Mouse (Mus musculus) midbrain, embryonic 11.5 days (tissue): ENCODE data around the gene Palld. TPM values are rescaled to one million over a fixed set of nuclear protein-coding genes. Genes with fewer than 3 reads are reported as not detected.
A peak's percentile ranks its signal among the peaks of the same experiment; 100 is the strongest.

Source experiments
- ATAC-seq: fragments of 200-750 bp; cut with Nextera tagmentation; 2 replicates; pipeline ENCODE4 v1.8.0; 2017; ENCODE audit warnings: moderate TSS enrichment, moderate library complexity; ENCODE audit not compliant: low FRiP score
- DNase-seq: peaks from one replicate; pipeline ENCODE4 v3.0.0; 2015; ENCODE audit warnings: low spot score; ENCODE audit errors: missing footprints
- H3K27ac ChIP-seq: fragments of 300-500 bp; sonication (generic); 2 replicates; pipeline ENCODE4 v1.5.1; 2014; ENCODE audit warnings: low read depth, low read length
- H3K27me3 ChIP-seq: fragments of 300-500 bp; sonication (generic); 2 replicates; pipeline ENCODE4 v1.6.1; 2014; ENCODE audit warnings: mild to moderate bottlenecking, low read length, moderate library complexity, mixed read lengths; ENCODE audit not compliant: control insufficient read depth, insufficient read depth
- H3K36me3 ChIP-seq: fragments of 300-500 bp; sonication (generic); 2 replicates; pipeline ENCODE4 v1.6.1; 2014; ENCODE audit warnings: mild to moderate bottlenecking, low read length, moderate library complexity, mixed read lengths; ENCODE audit not compliant: control insufficient read depth, insufficient read depth
- H3K4me1 ChIP-seq: fragments of 300-500 bp; sonication (generic); 2 replicates; pipeline ENCODE4 v1.6.1; 2014; ENCODE audit warnings: low read length; ENCODE audit not compliant: control insufficient read depth, insufficient read depth
- H3K4me2 ChIP-seq: fragments of 300-500 bp; sonication (generic); 2 replicates; pipeline ENCODE4 v1.6.1; 2014; ENCODE audit warnings: mild to moderate bottlenecking, moderate library complexity
- H3K4me3 ChIP-seq: fragments of 300-500 bp; sonication (generic); 2 replicates; pipeline ENCODE4 v1.5.1; 2014; ENCODE audit warnings: low read depth, low read length
- H3K9ac ChIP-seq: fragments of 300-500 bp; sonication (generic); 2 replicates; pipeline ENCODE4 v1.6.1; 2014; ENCODE audit warnings: low read length
- H3K9me3 ChIP-seq: fragments of 300-500 bp; sonication (generic); 2 replicates; pipeline ENCODE4 v1.6.1; 2016; ENCODE audit warnings: low read length; ENCODE audit not compliant: control insufficient read depth
- WGBS: fragments of 180-500 bp; shearing (Covaris S2); extraction: QIAGEN DNeasy Blood & Tissue Kit; methylation state at CpG from one replicate; pipeline ENCODE4 v1.1.7; 2014; 5-methylcytosine and 5-hydroxymethylcytosine counted together
- polyA plus RNA-seq: library from polyadenylated mRNA; unstranded; fragments of >200 nt; fragmentation: Nextera tagmentation; extraction: Ambion mirVana; gene quantifications from 2 replicates; pipeline ENCODE4 v1.2.1, GENCODE M21; 2014

Gene Palld
- polyA plus RNA-seq, 1 experiment from 2014 or later, result 40.4 TPM

DNA sequence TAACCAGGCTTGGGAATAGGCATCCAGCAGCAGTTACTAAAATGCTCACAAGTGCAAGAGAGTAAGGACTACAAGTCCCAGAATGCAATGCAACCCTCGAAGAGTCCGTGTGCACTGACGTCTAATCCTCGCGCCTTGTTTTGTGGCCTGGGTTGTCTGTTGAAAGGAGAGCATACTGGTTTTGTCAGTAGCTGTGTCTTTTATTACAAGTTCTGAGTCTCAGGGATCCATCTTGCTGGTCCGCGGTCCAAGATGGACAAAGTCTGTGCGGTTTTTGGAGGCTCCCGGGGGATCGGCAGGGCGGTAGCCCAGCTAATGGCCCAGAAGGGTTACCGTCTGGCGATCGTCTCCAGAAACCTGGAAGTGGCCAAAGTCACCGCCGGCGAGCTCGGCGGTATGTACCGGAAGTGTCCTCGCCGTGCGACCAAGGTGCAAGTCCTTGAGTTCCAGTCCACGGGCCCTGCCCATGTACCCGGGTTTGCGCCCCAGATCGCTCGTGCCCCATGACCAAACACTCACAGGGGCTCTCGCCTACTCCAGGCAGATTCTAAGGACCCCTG is 414.8 kb downstream of the Palld start, which contains the start of gene Cbr4:
Cbr4 (plus strand) TSS at position 138 of the 560 bp plus-strand sequence.
- H3K4me1 ChIP-seq, result peaks cover 5% of the 10 kb centered on the region; the same call in 1 of the 2 replicates
- no peaks in the 10 kb centered on the region for H3K9me3 ChIP-seq
- ATAC-seq (peak; percentile 96), DNase-seq (peak; percentile 98)
- H3K36me3 ChIP-seq, result no peaks in the 10 kb centered on the region
- WGBS, result under 1% methylated on average over 29 of the region's 29 CpGs
- H3K27ac ChIP-seq, result peak within 1 kb of the TSS; percentile 84
- no peaks in the 10 kb centered on the region for H3K27me3 ChIP-seq
- H3K4me3 ChIP-seq, result peak within 1 kb of the TSS; percentile 76
- peak within 1 kb of the TSS; percentile 80 for H3K4me2 ChIP-seq
- H3K9ac ChIP-seq, result peak within 1 kb of the TSS; percentile 89

DNA sequence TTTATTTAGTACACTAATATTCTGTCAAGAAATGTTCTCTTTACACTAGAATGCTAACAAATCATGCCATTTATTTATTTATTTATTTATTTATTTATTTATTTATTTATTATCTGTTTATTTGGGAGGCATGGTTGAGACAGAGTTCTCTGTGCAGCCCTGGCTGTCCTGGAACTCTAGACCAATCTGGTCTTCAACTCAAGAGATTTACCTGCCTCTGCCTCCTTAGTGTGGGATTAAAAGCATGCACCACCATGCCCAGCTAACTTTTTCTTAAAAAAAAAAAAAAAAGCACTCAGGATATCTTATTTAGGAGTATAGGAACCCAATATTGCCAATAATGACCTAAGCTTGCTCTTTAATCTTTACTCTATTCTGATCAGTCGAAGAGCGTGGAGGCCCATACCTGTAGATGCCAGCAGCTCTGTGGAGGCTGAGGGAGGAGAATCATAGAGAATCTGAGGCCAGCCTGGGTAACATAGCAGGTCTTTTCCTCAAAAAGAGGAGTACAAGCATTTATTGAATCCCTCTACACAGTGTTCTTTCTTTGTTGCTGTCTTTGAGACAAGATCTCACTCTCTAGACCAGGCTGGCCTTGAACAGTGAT is 415.5 kb downstream of the Palld start:
- Histone ChIP-seq H3K27me3 (no peaks in the 10 kb centered on the region), H3K36me3 (no peaks in the 10 kb centered on the region), H3K4me2 (no peak overlapping the region), H3K9me3 (no peaks in the 10 kb centered on the region), H3K27ac (no peak overlapping the region), H3K9ac (no peak overlapping the region), H3K4me1 (peaks cover 5% of the 10 kb centered on the region; the same call in 1 of the 2 replicates), H3K4me3 (no peak overlapping the region)
- DNase-seq, result no peak
- peak; percentile 51 for ATAC-seq
- WGBS, result 99% methylated on average over 2 of the region's 2 CpGs

DNA sequence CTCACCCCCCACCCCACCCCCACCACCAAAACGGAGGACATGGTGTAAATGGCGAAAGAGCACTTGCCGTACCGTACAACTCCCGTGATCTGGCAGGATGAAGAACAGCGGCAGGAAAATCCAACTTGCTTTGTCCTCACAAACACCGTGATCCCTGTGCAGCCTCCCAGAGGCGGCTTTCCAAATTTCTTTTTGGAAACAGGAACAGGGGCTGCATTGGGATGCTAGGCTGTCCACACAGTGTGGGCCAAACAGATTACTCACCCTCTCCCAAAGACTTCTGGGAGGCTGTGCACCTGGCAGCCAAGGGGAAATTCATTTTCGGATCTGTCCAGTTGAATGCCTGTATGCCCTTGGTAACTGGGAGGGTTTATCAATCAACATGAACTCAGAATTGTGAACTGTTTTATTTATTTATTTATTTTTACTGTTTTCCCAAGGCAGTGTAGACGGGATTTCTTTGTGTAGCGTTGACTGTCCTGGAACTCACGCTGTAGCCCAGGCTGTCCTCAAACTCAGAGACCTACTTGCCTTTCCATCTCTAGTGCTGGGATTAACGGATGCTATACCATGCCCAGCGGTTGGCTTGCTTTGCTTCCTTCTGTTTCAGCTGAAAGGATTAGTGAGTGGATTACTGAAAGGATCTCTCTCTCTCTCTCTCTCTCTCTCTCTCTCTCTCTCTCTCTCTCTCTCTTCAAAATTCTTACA is 422.1 kb downstream of the Palld start:
- 85% methylated on average over 14 of the region's 14 CpGs for WGBS
- Histone ChIP-seq H3K9me3 (no peaks in the 10 kb centered on the region), H3K36me3 (no peaks in the 10 kb centered on the region), H3K4me1 (no peaks in the 10 kb centered on the region), H3K27ac (no peak overlapping the region), H3K4me3 (no peak overlapping the region), H3K27me3 (no peaks in the 10 kb centered on the region), H3K4me2 (no peak overlapping the region), H3K9ac (no peak overlapping the region)
- peak; percentile 33; the same call in 1 of the 2 replicates for ATAC-seq
- DNase-seq, result no peak

- Histone ChIP-seq H3K4me1 (no peaks in the 10 kb centered on the region), H3K9ac (no peak overlapping the region), H3K36me3 (no peaks in the 10 kb centered on the region), H3K27ac (no peak overlapping the region), H3K9me3 (no peaks in the 10 kb centered on the region), H3K27me3 (no peaks in the 10 kb centered on the region), H3K4me3 (no peak overlapping the region), H3K4me2 (no peak overlapping the region)
- peak; percentile 86 for DNase-seq
- peak; percentile 78 for ATAC-seq
- 50% methylated on average over 11 of the region's 11 CpGs for WGBS
These were observed 422.8 kb downstream of the Palld start for GRCm38 (mm10) chr8:61479506-61480214.

- Histone ChIP-seq H3K4me3 (no peak overlapping the region), H3K36me3 (no peaks in the 10 kb centered on the region), H3K9ac (no peak overlapping the region), H3K9me3 (no peaks in the 10 kb centered on the region), H3K4me1 (no peaks in the 10 kb centered on the region), H3K4me2 (no peak overlapping the region), H3K27ac (no peak overlapping the region), H3K27me3 (no peaks in the 10 kb centered on the region)
- DNase-seq (no peak), ATAC-seq (no peak)
- WGBS, result 88% methylated on average over 8 of the region's 8 CpGs
These were observed 423.7 kb downstream of the Palld start for GRCm38 (mm10) chr8:61478793-61479192.

DNA sequence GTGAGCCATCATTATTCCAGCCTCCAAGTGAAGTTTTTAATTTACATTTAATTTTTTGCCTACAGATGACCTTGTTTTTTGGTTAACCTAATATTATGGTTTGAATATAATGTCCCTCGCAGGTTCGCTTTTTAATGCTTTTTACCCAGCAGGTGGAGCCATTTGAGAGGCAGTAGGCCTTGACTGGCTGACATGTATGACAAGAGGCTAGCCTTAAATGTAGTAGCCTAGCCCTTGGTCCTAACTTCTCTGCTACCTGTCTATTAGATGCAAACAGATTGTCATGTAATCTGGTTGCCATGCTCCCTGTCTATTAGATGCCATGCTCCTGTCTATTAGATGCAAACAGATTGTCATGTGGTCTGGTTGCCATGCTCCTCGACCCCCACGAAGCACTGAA is 424.3 kb downstream of the Palld start:
- Histone ChIP-seq H3K9me3 (no peaks in the 10 kb centered on the region), H3K27ac (no peak overlapping the region), H3K4me1 (no peaks in the 10 kb centered on the region), H3K4me2 (no peak overlapping the region), H3K27me3 (no peaks in the 10 kb centered on the region), H3K36me3 (no peaks in the 10 kb centered on the region), H3K9ac (no peak overlapping the region), H3K4me3 (no peak overlapping the region)
- no peak for ATAC-seq
- no peak for DNase-seq
- 91% methylated on average over 4 of the region's 4 CpGs for WGBS

DNA sequence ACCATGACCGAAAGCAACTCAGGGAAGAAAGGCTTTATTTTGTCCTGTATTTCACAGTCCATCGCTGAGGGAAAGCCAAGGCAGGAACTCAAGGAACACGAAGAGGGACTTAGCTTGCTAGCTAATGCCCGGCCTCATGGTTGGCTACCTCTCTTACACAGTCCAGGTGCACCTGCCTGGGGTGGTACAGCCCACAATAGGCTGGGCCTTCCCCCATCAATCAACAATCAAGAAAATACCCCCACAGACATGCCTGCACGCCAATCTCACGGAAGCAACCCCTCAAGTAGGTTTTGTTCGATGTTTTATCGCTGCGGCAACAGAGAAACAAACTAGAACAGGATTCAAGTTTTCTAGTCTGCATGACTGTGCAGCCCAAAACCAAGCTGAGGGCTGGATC is 426.3 kb downstream of the Palld start:
- 88% methylated on average over 9 of the region's 9 CpGs for WGBS
- DNase-seq (no peak), ATAC-seq (no peak)
- H3K36me3 ChIP-seq, result no peaks in the 10 kb centered on the region
- no peaks in the 10 kb centered on the region for H3K4me1 ChIP-seq
- H3K9me3 ChIP-seq, result no peaks in the 10 kb centered on the region
- H3K27ac ChIP-seq, result no peak overlapping the region
- H3K4me2 ChIP-seq, result no peak overlapping the region
- no peak overlapping the region for H3K9ac ChIP-seq
- H3K4me3 ChIP-seq, result no peak overlapping the region
- H3K27me3 ChIP-seq, result no peaks in the 10 kb centered on the region

DNA sequence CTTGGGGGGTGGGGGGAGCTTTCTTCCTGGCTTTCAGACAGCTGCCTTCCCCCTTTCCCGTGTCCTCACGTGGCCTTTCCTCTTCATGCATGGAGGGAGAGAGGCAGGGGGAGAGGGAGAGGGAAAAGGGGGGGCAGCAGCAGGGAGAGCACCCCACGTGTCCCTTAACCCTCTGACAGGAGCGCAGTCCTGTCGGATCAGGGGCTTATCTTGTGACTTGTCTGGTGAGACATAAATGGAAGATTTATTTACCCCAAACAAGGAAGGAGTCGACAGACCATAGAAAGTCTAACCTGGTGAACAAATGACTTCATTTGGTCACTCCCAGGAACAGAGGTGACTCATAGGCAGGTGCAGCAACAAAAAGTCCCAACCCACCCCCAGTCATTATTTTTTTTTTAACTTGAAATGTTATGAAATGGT is 427.2 kb downstream of the Palld start:
- H3K27ac ChIP-seq, result no peak overlapping the region
- H3K27me3 ChIP-seq, result no peaks in the 10 kb centered on the region
- H3K4me1 ChIP-seq, result no peaks in the 10 kb centered on the region
- WGBS, result 69% methylated on average over 6 of the region's 6 CpGs
- H3K4me3 ChIP-seq, result no peak overlapping the region
- H3K36me3 ChIP-seq, result no peaks in the 10 kb centered on the region
- H3K4me2 ChIP-seq, result no peak overlapping the region
- H3K9ac ChIP-seq, result no peak overlapping the region
- DNase-seq (no peak), ATAC-seq (no peak)
- H3K9me3 ChIP-seq, result no peaks in the 10 kb centered on the region

GRCm38 (mm10) chr8:61470213-61470612 is 432.3 kb downstream of the Palld start:
- Histone ChIP-seq H3K27ac (no peak overlapping the region), H3K4me2 (no peak overlapping the region), H3K4me1 (peaks cover 6% of the 10 kb centered on the region), H3K4me3 (no peak overlapping the region), H3K27me3 (no peaks in the 10 kb centered on the region), H3K9ac (no peak overlapping the region), H3K9me3 (no peaks in the 10 kb centered on the region), H3K36me3 (no peaks in the 10 kb centered on the region)
- ATAC-seq (no peak), DNase-seq (no peak)
- WGBS, result 90% methylated on average over 4 of the region's 4 CpGs
